Mouse (Mus musculus): ENCODE results near the gene Mbd3. TPM values are rescaled to one million over a fixed set of nuclear protein-coding genes. Genes with fewer than 3 reads are reported as not detected.

Mbd3 gene
- total and polyA plus RNA-seq, 3 experiments: 48.7 to 131 (median 67.0) TPM

DNA sequence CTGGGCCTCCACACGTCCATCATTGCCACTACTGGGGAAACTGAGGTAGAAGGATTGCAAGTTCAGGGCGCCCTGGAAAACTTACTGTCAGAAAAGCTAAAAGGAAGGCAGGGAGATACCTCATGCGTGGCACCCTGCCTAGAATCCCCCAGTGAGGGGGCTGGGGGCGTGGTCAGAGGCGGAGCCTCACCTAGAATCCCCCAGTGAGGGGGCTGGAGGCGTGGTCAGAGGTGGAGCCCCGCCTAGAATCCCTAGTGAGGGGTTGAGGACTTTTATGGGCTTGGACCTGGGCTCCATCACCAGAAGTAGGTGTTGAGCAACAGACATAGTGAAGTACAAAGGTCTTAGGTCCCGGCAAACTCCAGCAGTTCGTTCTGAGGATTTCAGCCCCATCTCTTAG lies 36.9 kb upstream of the Mbd3 start:
- Histone ChIP-seq H3K27ac (ENCODE audit: insufficient read depth, low read depth) (peak overlapping the region; percentile 82), H3K79me2 (replicated peaks; ENCODE audit: control insufficient read depth, extremely low read depth, insufficient read depth, poor library complexity, severe bottlenecking) (peaks cover 21% of the 10 kb centered on the region), H3K9me3 (replicated peaks; ENCODE audit: low read length) (no peaks in the 10 kb centered on the region), H3K36me3 (replicated peaks in 1 of 2; ENCODE audit: control insufficient read depth in 1 of 2, insufficient read depth in 1 of 2, low read length in 1 of 2) (no peaks in the 10 kb centered on the region), H3K4me3 (replicated peaks in 1 of 3; ENCODE audit: low read depth in 2 of 3, low read length in 2 of 3, poor library complexity in 1 of 3) (no peak overlapping the region), H3K4me2 (ENCODE audit: insufficient read depth, low read depth, poor library complexity, severe bottlenecking) (peak overlapping the region; percentile 27; the same call in 1 of the 2 replicates), H3K27me3 (replicated peaks) (no peaks in the 10 kb centered on the region), H3K9ac (ENCODE audit: insufficient read depth, low read depth) (no peak overlapping the region; the same call in 1 of the 2 replicates), H3K4me1 (ENCODE audit: control insufficient read depth in 1 of 2, insufficient read depth in 2 of 2) (peaks cover 22 to 53% of the 10 kb centered on the region in 2 experiments)
- dilution Hi-C loops (cut with MboI; ENCODE audit: extremely low pct_ligation_motif_present, extremely low pct_unique_long_range_greater_than_20kb, low sequenced_read_pairs): no loop called here
- DNase-seq (ENCODE audit: extremely low read depth): peak; percentile 78
- in situ Hi-C loops (cut with MboI; ENCODE audit: low pct_ligation_motif_present, low pct_unique_long_range_greater_than_20kb, low sequenced_read_pairs): loop anchor here (25.0 kb wide), 1 partner anchor 251 kb away; the partner anchor contains the start of gene Mknk2
- TF ChIP-seq BHLHE40 (IDR thresholded peaks at IDR 0.05; ENCODE audit: low read depth, low read length): no peak
- peak; percentile 30; the same call in 1 of the 2 replicates for TF ChIP-seq POLR2A (IDR thresholded peaks at IDR 0.05; ENCODE audit: low read depth, low read length)

DNA sequence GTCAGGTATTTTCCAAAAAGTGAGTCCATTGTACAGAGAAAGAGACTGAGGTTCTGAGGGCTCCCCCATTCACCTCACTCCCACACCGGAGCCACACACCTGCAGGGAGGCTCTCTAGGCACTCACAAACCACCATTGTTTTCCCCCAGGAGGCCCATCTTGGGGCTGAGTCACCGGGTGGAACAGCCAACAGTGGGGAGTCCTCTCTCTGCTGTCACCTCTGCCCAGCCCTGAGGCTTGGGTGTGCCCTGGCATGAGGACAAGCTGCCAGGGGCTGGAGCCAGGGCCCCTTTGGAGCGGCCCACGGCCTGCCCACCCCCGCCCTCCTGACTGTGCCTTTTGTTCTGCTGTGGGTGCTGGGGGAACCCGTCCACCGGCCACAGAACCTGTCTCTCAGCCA lies 36.4 kb upstream of the Mbd3 start:
- TF ChIP-seq SIN3A (IDR thresholded peaks at IDR 0.05; ENCODE audit: low read length) (peak; percentile 39; the same call in 1 of the 2 replicates), IRF4 (IDR thresholded peaks at IDR 0.05; ENCODE audit: low read depth, low read length) (peak; percentile 52), ETS1 (conservative IDR thresholded peaks at IDR 0.05; ENCODE audit: low read depth, low read length) (peak; percentile 59), EP300 (IDR thresholded peaks at IDR 0.05; ENCODE audit: low read length) (peak; percentile 77), NELFE (IDR thresholded peaks at IDR 0.05; ENCODE audit: low read depth, low read length) (no peak), MAZ (IDR thresholded peaks at IDR 0.05; ENCODE audit: low read depth, low read length) (peak; percentile 52; the same call in 1 of the 2 replicates), TCF12 (IDR thresholded peaks at IDR 0.05; ENCODE audit: low read depth, low read length) (peak; percentile 89), CHD2 (IDR thresholded peaks at IDR 0.05; ENCODE audit: low read length) (peak; percentile 68), HCFC1 (IDR thresholded peaks at IDR 0.05; ENCODE audit: low read depth, low read length) (no peak)
- Histone ChIP-seq H3K9ac (ENCODE audit: insufficient read depth, low read depth) (no peak overlapping the region; the same call in 1 of the 2 replicates), H3K27me3 (replicated peaks) (no peaks in the 10 kb centered on the region), H3K36me3 (replicated peaks in 1 of 2; ENCODE audit: control insufficient read depth in 1 of 2, insufficient read depth in 1 of 2, low read length in 1 of 2) (peaks cover 0 to 3% of the 10 kb centered on the region in 2 experiments), H3K4me3 (replicated peaks in 1 of 3; ENCODE audit: low read depth in 2 of 3, low read length in 2 of 3, poor library complexity in 1 of 3) (no peak overlapping the region), H3K27ac (ENCODE audit: insufficient read depth, low read depth) (peak overlapping the region; percentile 82), H3K79me2 (replicated peaks; ENCODE audit: control insufficient read depth, extremely low read depth, insufficient read depth, poor library complexity, severe bottlenecking) (peaks cover 26% of the 10 kb centered on the region), H3K4me1 (ENCODE audit: control insufficient read depth in 1 of 2, insufficient read depth in 2 of 2) (peaks cover 22 to 50% of the 10 kb centered on the region in 2 experiments), H3K9me3 (replicated peaks; ENCODE audit: low read length) (no peaks in the 10 kb centered on the region), H3K4me2 (ENCODE audit: insufficient read depth, low read depth, poor library complexity, severe bottlenecking) (peak overlapping the region; percentile 27)
- in situ Hi-C loops (cut with MboI; ENCODE audit: low pct_ligation_motif_present, low pct_unique_long_range_greater_than_20kb, low sequenced_read_pairs) (loop anchor here (25.0 kb wide), 1 partner anchor 252 kb away; the partner anchor contains the start of gene Mknk2), dilution Hi-C loops (cut with MboI; ENCODE audit: extremely low pct_ligation_motif_present, extremely low pct_unique_long_range_greater_than_20kb, low sequenced_read_pairs) (no loop called here)
- peak; percentile 66 for DNase-seq (ENCODE audit: extremely low read depth)

DNA sequence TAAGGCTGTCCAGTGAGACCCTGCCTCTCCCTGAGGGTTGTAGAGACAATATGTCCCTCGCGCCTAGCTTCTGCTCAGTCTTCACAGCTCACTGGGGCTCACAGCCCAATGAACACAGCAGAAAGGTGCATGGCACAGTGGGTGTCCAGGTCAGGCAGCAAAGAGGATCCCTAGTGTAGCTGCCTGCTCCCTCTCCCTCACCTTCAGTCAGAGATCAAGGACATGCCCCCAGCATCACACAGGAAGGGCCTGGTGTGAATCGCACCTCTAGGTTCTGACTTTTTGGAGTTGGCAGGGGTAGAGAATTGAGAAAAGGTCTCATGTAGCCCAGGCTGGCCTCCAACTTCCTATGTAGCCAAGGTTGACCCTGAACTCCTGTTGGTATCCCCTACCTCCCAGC lies 35.5 kb upstream of the Mbd3 start:
- H3K4me1 ChIP-seq (ENCODE audit: control insufficient read depth in 1 of 2, insufficient read depth in 2 of 2): peaks cover 24 to 50% of the 10 kb centered on the region in 2 experiments
- no peak overlapping the region for H3K4me3 ChIP-seq (replicated peaks in 1 of 3; ENCODE audit: low read depth in 2 of 3, low read length in 2 of 3, poor library complexity in 1 of 3)
- H3K79me2 ChIP-seq (replicated peaks; ENCODE audit: control insufficient read depth, extremely low read depth, insufficient read depth, poor library complexity, severe bottlenecking): peaks cover 31% of the 10 kb centered on the region
- TF ChIP-seq CHD1 (IDR thresholded peaks at IDR 0.05; ENCODE audit: low read depth, low read length): no peak
- no peak for TF ChIP-seq BHLHE40 (IDR thresholded peaks at IDR 0.05; ENCODE audit: low read depth, low read length)
- no peak for TF ChIP-seq MEF2A (IDR thresholded peaks at IDR 0.05; ENCODE audit: borderline replicate concordance, low read depth, low read length)
- TF ChIP-seq ZKSCAN1 (IDR thresholded peaks at IDR 0.05; ENCODE audit: borderline replicate concordance, low read depth, low read length): no peak
- no peak for TF ChIP-seq SMC3 (IDR thresholded peaks at IDR 0.05; ENCODE audit: low read depth, low read length)
- no peak for TF ChIP-seq IRF4 (IDR thresholded peaks at IDR 0.05; ENCODE audit: low read depth, low read length)
- TF ChIP-seq CTCF (conservative IDR thresholded peaks at IDR 0.05 in 1 of 2, IDR thresholded peaks at IDR 0.05 in 1 of 2; ENCODE audit: low read depth in 2 of 2, low read length in 2 of 2): no peak
- no peak for TF ChIP-seq JUND (conservative IDR thresholded peaks at IDR 0.05; ENCODE audit: low read depth, low read length)
- no peak for TF ChIP-seq POLR2A (IDR thresholded peaks at IDR 0.05; ENCODE audit: low read depth, low read length)
- peak overlapping the region; percentile 82 for H3K27ac ChIP-seq (ENCODE audit: insufficient read depth, low read depth)
- H3K4me2 ChIP-seq (ENCODE audit: insufficient read depth, low read depth, poor library complexity, severe bottlenecking): no peak overlapping the region
- no peak for DNase-seq (ENCODE audit: extremely low read depth)
- dilution Hi-C loops (cut with MboI; ENCODE audit: extremely low pct_ligation_motif_present, extremely low pct_unique_long_range_greater_than_20kb, low sequenced_read_pairs) (no loop called here), in situ Hi-C loops (cut with MboI; ENCODE audit: low pct_ligation_motif_present, low pct_unique_long_range_greater_than_20kb, low sequenced_read_pairs) (loop anchor here (25.0 kb wide), 1 partner anchor 252 kb away; the partner anchor contains the start of gene Mknk2)
- H3K9ac ChIP-seq (ENCODE audit: insufficient read depth, low read depth): no peak overlapping the region
- no peaks in the 10 kb centered on the region for H3K27me3 ChIP-seq (replicated peaks)
- H3K36me3 ChIP-seq (replicated peaks in 1 of 2; ENCODE audit: control insufficient read depth in 1 of 2, insufficient read depth in 1 of 2, low read length in 1 of 2): peaks cover 5 to 11% of the 10 kb centered on the region in 2 experiments
- no peaks in the 10 kb centered on the region for H3K9me3 ChIP-seq (replicated peaks; ENCODE audit: low read length)
